Mouse (Mus musculus) liver, embryonic 14.5 days (tissue): ENCODE measurements at regions not wholly inside any gene's neighbourhood (a gene's known extent, or its start where the extent isn't known, plus 50 kb on each side); places are given as distances from the start of the nearest gene placed in this dataset.

Experiments used
- CTCF ChIP-seq: IDR thresholded peaks from 2 replicates; pipeline ENCODE4 v1.5.1; 2016; ENCODE audit warnings: antibody characterized with exemption, low read depth, control low read depth
- EP300 ChIP-seq: IDR thresholded peaks from 2 replicates; pipeline ENCODE4 v1.6.1; 2016; ENCODE audit warnings: antibody characterized with exemption, low read depth

DNA sequence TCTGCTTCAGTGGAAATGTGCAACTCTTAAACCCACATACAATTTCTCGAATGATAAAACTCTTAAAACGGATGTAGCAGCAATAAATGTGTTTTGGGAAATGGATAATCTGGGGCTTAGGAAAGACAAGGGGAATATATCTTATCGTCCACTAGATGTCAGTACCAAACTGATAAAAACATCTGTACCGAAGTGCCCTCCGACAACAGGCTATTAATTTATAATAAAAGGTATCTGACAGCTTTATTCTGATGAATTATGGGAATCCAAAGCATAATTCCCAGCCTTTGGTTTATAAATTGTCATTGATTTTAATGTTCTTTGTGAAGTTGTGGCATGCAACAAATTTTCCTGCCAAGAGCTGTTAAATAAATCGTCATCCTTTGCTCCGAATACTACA, 153.4 kb downstream of the Etnk1 start:
- TF ChIP-seq CTCF, result no peak
- no peak for TF ChIP-seq EP300
